Mouse (Mus musculus): Measurements from ENCODE around the gene Hist1h3c. TPM values are rescaled to one million over a fixed set of nuclear protein-coding genes. Genes with fewer than 3 reads are reported as not detected.

Gene Hist1h3c
- polyA plus RNA-seq, 1 experiment, result 4.1 TPM

Other genes starting within 250 kb of the Hist1h3c start
- 10.2 and 10.6 TPM in 2 replicates for gene Hist1h4h, start 214.6 kb downstream of the Hist1h3c start, polyA plus RNA-seq (2012; rRNA removed)
- 47.4 and 62.7 TPM in 2 replicates for gene Hist1h2af, start 211.7 kb downstream of the Hist1h3c start, polyA plus RNA-seq (2012; rRNA removed)
- gene Hist1h3g, start 210.2 kb downstream of the Hist1h3c start, polyA plus RNA-seq (2012; rRNA removed), result 2.2 and 4.8 TPM in 2 replicates
- 0.52 and 0.80 TPM in 2 replicates for gene Hist1h2bh, start 202.2 kb downstream of the Hist1h3c start, polyA plus RNA-seq (2012; rRNA removed)
- 0.48 and 0.52 TPM in 2 replicates for gene Hist1h3f, start 201.6 kb downstream of the Hist1h3c start, polyA plus RNA-seq (2012; rRNA removed)
- gene Hist1h4f, start 194.0 kb downstream of the Hist1h3c start, polyA plus RNA-seq (2012; rRNA removed), result 4.7 and 5.8 TPM in 2 replicates
- 0.14 and 0.15 TPM in 2 replicates for gene Hist1h1d, start 192.3 kb downstream of the Hist1h3c start, polyA plus RNA-seq (2012; rRNA removed)
- 5.6 and 7.2 TPM in 2 replicates for gene Hist1h3e, start 183.2 kb downstream of the Hist1h3c start, polyA plus RNA-seq (2012; rRNA removed)
- 4.4 and 4.5 TPM in 2 replicates for gene Hist1h2ae, start 174.4 kb downstream of the Hist1h3c start, polyA plus RNA-seq (2012; rRNA removed)
- gene Hist1h2bg, start 174.2 kb downstream of the Hist1h3c start, polyA plus RNA-seq (2012; rRNA removed), result 7.1 and 9.6 TPM in 2 replicates
- gene Hist1h2bf, start 171.4 kb downstream of the Hist1h3c start, polyA plus RNA-seq (2012; rRNA removed), result 2.3 and 2.6 TPM in 2 replicates
- gene Hist1h2ad, start 171.2 kb downstream of the Hist1h3c start, polyA plus RNA-seq (2012; rRNA removed), result 1.6 and 1.8 TPM in 2 replicates
- 4.3 and 5.6 TPM in 2 replicates for gene Hist1h3d, start 169.8 kb downstream of the Hist1h3c start, polyA plus RNA-seq (2012; rRNA removed)
- gene Hist1h4d, start 164.0 kb downstream of the Hist1h3c start, polyA plus RNA-seq (2012; rRNA removed), result 1.9 and 2.8 TPM in 2 replicates
- gene Hist1h2be, start 124.5 kb downstream of the Hist1h3c start, polyA plus RNA-seq (2012; rRNA removed), result 1.2 and 1.5 TPM in 2 replicates
- 1.8 and 1.9 TPM in 2 replicates for gene Hist1h1e, start 123.0 kb downstream of the Hist1h3c start, polyA plus RNA-seq (2012; rRNA removed)
- 0.62 and 0.67 TPM in 2 replicates for gene Hist1h2ac, start 61.7 kb downstream of the Hist1h3c start, polyA plus RNA-seq (2012; rRNA removed)
- gene Hist1h2bc, start 61.4 kb downstream of the Hist1h3c start, polyA plus RNA-seq (2012; rRNA removed), result 32.4 and 40.3 TPM in 2 replicates
- not detected in 2 replicates for gene Hist1h1t, start 49.8 kb downstream of the Hist1h3c start, polyA plus RNA-seq (2012; rRNA removed)
- gene Hist1h4c, start 47.1 kb downstream of the Hist1h3c start, polyA plus RNA-seq (2012; rRNA removed), result 2.6 and 3.4 TPM in 2 replicates
- gene Hfe, start 34.7 kb downstream of the Hist1h3c start, polyA plus RNA-seq (2012; rRNA removed), result 1.5 and 2.0 TPM in 2 replicates
- 12.8 and 15.6 TPM in 2 replicates for gene Hist1h1c, start 6.8 kb downstream of the Hist1h3c start, polyA plus RNA-seq (2012; rRNA removed)
- 1.9 and 2.7 TPM in 2 replicates for gene Hist1h2bb, start 1.1 kb upstream of the Hist1h3c start, polyA plus RNA-seq (2012; rRNA removed)
- gene Hist1h2ab, start 5.5 kb upstream of the Hist1h3c start, polyA plus RNA-seq (2012; rRNA removed), result 6.3 and 6.8 TPM in 2 replicates
- gene Hist1h3b, start 6.7 kb upstream of the Hist1h3c start, polyA plus RNA-seq (2012; rRNA removed), result 7.5 and 8.8 TPM in 2 replicates
- gene Hist1h4b, start 11.4 kb upstream of the Hist1h3c start, polyA plus RNA-seq (2012; rRNA removed), result 4.9 and 7.8 TPM in 2 replicates
- 2.3 and 3.4 TPM in 2 replicates for gene Hist1h4a, start 15.6 kb upstream of the Hist1h3c start, polyA plus RNA-seq (2012; rRNA removed)
- 5.1 and 5.4 TPM in 2 replicates for gene Hist1h3a, start 16.8 kb upstream of the Hist1h3c start, polyA plus RNA-seq (2012; rRNA removed)
- 0.66 and 1.8 TPM in 2 replicates for gene Hist1h1a, start 18.1 kb upstream of the Hist1h3c start, polyA plus RNA-seq (2012; rRNA removed)
- 0.04 TPM in 1 of 2 replicates, not detected in the other for gene Trim38, start 24.3 kb upstream of the Hist1h3c start, polyA plus RNA-seq (2012; rRNA removed)
- gene Slc17a2, start 61.4 kb upstream of the Hist1h3c start, polyA plus RNA-seq (2012; rRNA removed), result 0.01 TPM in 1 of 2 replicates, not detected in the other
- gene Slc17a3, start 93.8 kb upstream of the Hist1h3c start, polyA plus RNA-seq (2012; rRNA removed), result 0.01 and 0.05 TPM in 2 replicates
- gene Slc17a1, start 122.1 kb upstream of the Hist1h3c start, polyA plus RNA-seq (2012; rRNA removed), result 0.03 TPM in 1 of 2 replicates, not detected in the other
- not detected in 2 replicates for gene Slc17a4, start 169.4 kb upstream of the Hist1h3c start, polyA plus RNA-seq (2012; rRNA removed)
- gene Hist1h2ba, start 188.6 kb upstream of the Hist1h3c start, polyA plus RNA-seq (2012; rRNA removed), result not detected in 2 replicates
- gene Hist1h2aa, start 188.9 kb upstream of the Hist1h3c start, polyA plus RNA-seq (2012; rRNA removed), result not detected in 2 replicates
- 1.5 and 2.6 TPM in 2 replicates for gene Scgn, start 245.6 kb upstream of the Hist1h3c start, polyA plus RNA-seq (2012; rRNA removed)